Mouse (Mus musculus): ENCODE results near the gene Chchd1.

DNA sequence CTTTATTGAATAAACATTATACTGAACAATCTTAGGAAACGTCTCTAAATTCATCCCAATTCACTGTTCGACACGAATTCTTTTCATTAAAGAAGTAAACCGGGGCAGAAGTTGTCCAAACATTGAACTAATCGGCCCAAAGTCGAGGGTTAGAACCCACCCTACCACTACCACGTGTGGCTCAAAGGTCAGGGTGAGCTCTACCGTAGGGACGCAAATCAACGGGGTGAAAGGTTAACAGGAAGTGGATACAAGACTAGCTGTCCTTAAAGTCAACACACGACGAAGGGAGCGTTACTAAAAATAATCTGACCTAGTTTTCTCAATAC lies 29.1 kb upstream of the Chchd1 start:
- no peak for TF ChIP-seq POLR2A (IDR thresholded peaks at IDR 0.05; ENCODE audit: low read depth, low read length)
- no peak for TF ChIP-seq CTCF (IDR thresholded peaks at IDR 0.05; ENCODE audit: extremely low read depth, insufficient read length, insufficient replicate concordance, low read depth, low read length)
